Mouse (Mus musculus): ENCODE measurements around the gene Erc2. TPM values are rescaled to one million over a fixed set of nuclear protein-coding genes. Genes with fewer than 3 reads are reported as not detected.

Gene Erc2
- polyA plus RNA-seq, 1 experiment from 2014 or later: 7.3 TPM

DNA sequence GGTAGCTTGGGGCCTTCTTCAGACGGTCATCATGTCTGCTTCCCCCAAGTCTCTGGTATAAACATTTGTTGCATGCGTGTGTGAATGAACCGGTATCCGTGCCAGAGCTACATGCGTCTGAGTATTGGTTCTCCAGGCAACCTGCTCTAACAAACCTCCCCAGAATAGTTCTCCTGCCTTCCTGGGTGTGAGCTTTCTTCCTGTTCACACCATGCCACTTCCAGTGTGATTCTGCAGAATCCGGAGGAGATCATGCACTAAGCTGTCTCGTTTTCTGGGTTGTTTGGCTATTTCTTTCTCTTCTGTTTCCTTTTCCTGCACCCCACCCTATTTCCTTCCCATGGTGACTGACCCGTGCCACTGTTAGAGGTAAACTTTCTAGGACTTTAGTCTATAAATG lies 105.3 kb downstream of the Erc2 start:
- no peak for ATAC-seq (ENCODE audit: low FRiP score, low TSS enrichment)
- Histone ChIP-seq H3K9ac (ENCODE audit: low read depth, low read length) (no peak overlapping the region), H3K4me3 (ENCODE audit: low read length) (no peak overlapping the region), H3K36me3 (ENCODE audit: control insufficient read depth, insufficient read depth, low read length) (no peaks in the 10 kb centered on the region), H3K9me3 (ENCODE audit: control insufficient read depth, low read length) (no peaks in the 10 kb centered on the region), H3K4me2 (replicated peaks; ENCODE audit: low read depth, low read length) (no peak overlapping the region), H3K27me3 (ENCODE audit: control insufficient read depth, insufficient read depth, low read length) (no peaks in the 10 kb centered on the region), H3K27ac (ENCODE audit: low read depth, low read length) (no peak overlapping the region), H3K4me1 (ENCODE audit: control insufficient read depth, insufficient read depth, low read length) (no peaks in the 10 kb centered on the region)
- WGBS: 80% methylated on average over 8 of the region's 8 CpGs

DNA sequence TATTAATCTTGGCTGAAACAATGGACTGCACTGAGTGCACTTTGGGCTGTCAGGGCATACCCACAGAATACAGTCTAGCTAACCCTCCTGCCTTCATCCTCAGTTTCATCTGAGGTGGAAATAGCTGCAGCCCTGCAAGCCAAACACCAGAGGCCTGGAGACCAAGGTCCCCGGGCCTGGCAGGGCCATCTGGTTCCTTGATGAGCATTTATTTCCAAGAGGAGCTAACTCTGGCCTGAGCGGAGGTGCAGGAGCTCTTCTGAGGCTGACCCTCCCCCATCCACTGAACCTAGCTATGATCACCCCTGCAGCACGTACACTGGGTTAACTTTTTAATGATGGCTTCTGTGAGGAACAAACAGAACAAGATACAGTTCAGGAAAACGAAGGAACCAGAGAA lies 108.9 kb downstream of the Erc2 start:
- no peak for ATAC-seq (ENCODE audit: low FRiP score, low TSS enrichment)
- Histone ChIP-seq H3K4me1 (ENCODE audit: control insufficient read depth, insufficient read depth, low read length) (no peaks in the 10 kb centered on the region), H3K36me3 (ENCODE audit: control insufficient read depth, insufficient read depth, low read length) (no peaks in the 10 kb centered on the region), H3K27me3 (ENCODE audit: control insufficient read depth, insufficient read depth, low read length) (no peaks in the 10 kb centered on the region), H3K4me2 (replicated peaks; ENCODE audit: low read depth, low read length) (no peak overlapping the region), H3K27ac (ENCODE audit: low read depth, low read length) (no peak overlapping the region), H3K9ac (ENCODE audit: low read depth, low read length) (no peak overlapping the region), H3K9me3 (ENCODE audit: control insufficient read depth, low read length) (no peaks in the 10 kb centered on the region), H3K4me3 (ENCODE audit: low read length) (no peak overlapping the region)
- 20% methylated on average over 4 of the region's 4 CpGs for WGBS

DNA sequence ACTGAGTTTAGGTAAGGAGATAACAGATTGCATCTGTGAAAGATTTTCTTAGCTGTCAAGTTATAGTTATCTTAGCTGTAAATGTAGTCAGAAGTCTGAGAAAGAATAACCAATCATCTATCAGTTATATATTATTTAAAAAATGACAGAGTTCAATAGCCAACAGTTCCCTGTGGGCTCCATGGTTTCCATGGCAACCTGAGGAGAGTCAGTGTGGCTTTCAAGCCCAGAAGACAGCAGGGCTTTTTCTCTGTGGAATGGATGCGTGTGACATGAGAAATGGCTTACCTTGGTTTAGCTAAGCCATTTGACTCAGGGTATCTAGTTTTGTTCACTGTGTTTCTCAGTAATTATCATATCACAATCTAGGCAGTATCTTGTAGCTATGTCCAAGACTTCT lies 117.2 kb downstream of the Erc2 start:
- H3K36me3 ChIP-seq (ENCODE audit: control insufficient read depth, insufficient read depth, low read length): no peaks in the 10 kb centered on the region
- no peaks in the 10 kb centered on the region for H3K27me3 ChIP-seq (ENCODE audit: control insufficient read depth, insufficient read depth, low read length)
- 53% methylated on average over 1 of the region's 1 CpGs for WGBS
- H3K4me3 ChIP-seq (ENCODE audit: low read length): no peak overlapping the region
- H3K27ac ChIP-seq (ENCODE audit: low read depth, low read length): no peak overlapping the region
- no peak overlapping the region for H3K9ac ChIP-seq (ENCODE audit: low read depth, low read length)
- ATAC-seq (ENCODE audit: low FRiP score, low TSS enrichment): no peak
- no peaks in the 10 kb centered on the region for H3K4me1 ChIP-seq (ENCODE audit: control insufficient read depth, insufficient read depth, low read length)
- H3K4me2 ChIP-seq (replicated peaks; ENCODE audit: low read depth, low read length): no peak overlapping the region
- H3K9me3 ChIP-seq (ENCODE audit: control insufficient read depth, low read length): no peaks in the 10 kb centered on the region

DNA sequence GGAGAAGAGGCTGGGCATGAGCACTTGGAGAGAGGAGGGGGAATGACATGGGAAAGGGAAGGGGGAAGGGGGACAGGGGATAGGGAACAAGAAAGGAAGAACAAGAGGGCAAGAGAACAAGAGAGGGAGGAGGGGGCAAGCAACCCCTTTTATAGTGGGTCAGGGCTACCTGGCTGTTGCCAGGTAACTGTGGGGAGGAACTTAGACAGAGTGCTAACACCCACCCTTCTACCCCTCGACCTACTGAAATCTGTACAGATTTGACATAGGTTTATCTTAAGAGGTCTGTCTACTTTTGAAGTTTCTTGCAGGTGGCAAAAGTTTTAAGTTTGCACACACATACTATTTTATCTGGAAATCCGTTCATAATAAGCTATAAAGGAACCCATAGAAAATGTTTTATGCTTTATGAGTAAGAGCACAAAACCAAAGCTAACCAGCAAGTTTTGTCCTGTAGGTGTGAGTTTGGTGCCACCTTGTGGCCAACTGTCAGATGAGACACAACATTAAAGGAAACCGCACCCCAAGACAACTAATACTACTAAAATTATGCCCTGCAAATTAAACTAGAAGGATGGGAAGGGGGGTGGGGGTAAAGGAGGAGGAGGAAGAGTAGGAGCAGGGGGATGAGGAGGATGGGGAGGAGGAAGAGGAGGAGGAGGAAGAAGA lies 119.2 kb downstream of the Erc2 start:
- Histone ChIP-seq H3K27me3 (ENCODE audit: control insufficient read depth, insufficient read depth, low read length) (no peaks in the 10 kb centered on the region), H3K36me3 (ENCODE audit: control insufficient read depth, insufficient read depth, low read length) (no peaks in the 10 kb centered on the region), H3K4me2 (replicated peaks; ENCODE audit: low read depth, low read length) (no peak overlapping the region), H3K4me1 (ENCODE audit: control insufficient read depth, insufficient read depth, low read length) (no peaks in the 10 kb centered on the region), H3K4me3 (ENCODE audit: low read length) (no peak overlapping the region), H3K9ac (ENCODE audit: low read depth, low read length) (no peak overlapping the region), H3K27ac (ENCODE audit: low read depth, low read length) (no peak overlapping the region), H3K9me3 (ENCODE audit: control insufficient read depth, low read length) (no peaks in the 10 kb centered on the region)
- 30% methylated on average over 3 of the region's 3 CpGs for WGBS
- ATAC-seq (ENCODE audit: low FRiP score, low TSS enrichment): no peak

GRCm38 (mm10) chr14:27754340-27754739 lies 132.1 kb downstream of the Erc2 start:
- Histone ChIP-seq H3K4me1 (ENCODE audit: control insufficient read depth, insufficient read depth, low read length) (no peaks in the 10 kb centered on the region), H3K4me2 (replicated peaks; ENCODE audit: low read depth, low read length) (no peak overlapping the region), H3K27ac (ENCODE audit: low read depth, low read length) (no peak overlapping the region), H3K9ac (ENCODE audit: low read depth, low read length) (no peak overlapping the region), H3K4me3 (ENCODE audit: low read length) (no peak overlapping the region), H3K27me3 (ENCODE audit: control insufficient read depth, insufficient read depth, low read length) (no peaks in the 10 kb centered on the region), H3K36me3 (ENCODE audit: control insufficient read depth, insufficient read depth, low read length) (no peaks in the 10 kb centered on the region), H3K9me3 (ENCODE audit: control insufficient read depth, low read length) (no peaks in the 10 kb centered on the region)
- ATAC-seq (ENCODE audit: low FRiP score, low TSS enrichment): no peak
- WGBS: 87% methylated on average over 1 of the region's 1 CpGs

DNA sequence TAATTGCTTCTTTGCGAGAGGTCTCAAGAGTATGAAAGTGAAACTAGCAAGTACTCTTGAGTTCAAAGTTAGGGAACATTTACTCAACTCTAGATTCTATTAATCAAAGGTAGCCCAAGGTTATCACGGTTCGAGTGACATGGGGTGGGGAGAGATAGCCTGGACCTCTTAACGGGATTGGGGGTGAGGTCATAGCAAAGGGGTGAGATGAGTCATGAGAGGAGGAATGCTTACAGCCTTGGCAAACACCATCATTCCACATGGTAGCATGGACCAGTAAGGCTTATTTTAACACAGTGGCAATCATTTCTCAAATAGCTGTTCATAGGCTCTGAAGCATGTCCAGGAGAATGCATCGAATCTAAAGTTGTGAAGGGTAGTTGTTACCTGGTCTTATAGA lies 134.7 kb downstream of the Erc2 start:
- Histone ChIP-seq H3K27ac (ENCODE audit: low read depth, low read length) (no peak overlapping the region), H3K4me3 (ENCODE audit: low read length) (no peak overlapping the region), H3K27me3 (ENCODE audit: control insufficient read depth, insufficient read depth, low read length) (no peaks in the 10 kb centered on the region), H3K9me3 (ENCODE audit: control insufficient read depth, low read length) (no peaks in the 10 kb centered on the region), H3K9ac (ENCODE audit: low read depth, low read length) (no peak overlapping the region), H3K4me2 (replicated peaks; ENCODE audit: low read depth, low read length) (no peak overlapping the region), H3K4me1 (ENCODE audit: control insufficient read depth, insufficient read depth, low read length) (no peaks in the 10 kb centered on the region), H3K36me3 (ENCODE audit: control insufficient read depth, insufficient read depth, low read length) (no peaks in the 10 kb centered on the region)
- 81% methylated on average over 5 of the region's 5 CpGs for WGBS
- ATAC-seq (ENCODE audit: low FRiP score, low TSS enrichment): no peak

DNA sequence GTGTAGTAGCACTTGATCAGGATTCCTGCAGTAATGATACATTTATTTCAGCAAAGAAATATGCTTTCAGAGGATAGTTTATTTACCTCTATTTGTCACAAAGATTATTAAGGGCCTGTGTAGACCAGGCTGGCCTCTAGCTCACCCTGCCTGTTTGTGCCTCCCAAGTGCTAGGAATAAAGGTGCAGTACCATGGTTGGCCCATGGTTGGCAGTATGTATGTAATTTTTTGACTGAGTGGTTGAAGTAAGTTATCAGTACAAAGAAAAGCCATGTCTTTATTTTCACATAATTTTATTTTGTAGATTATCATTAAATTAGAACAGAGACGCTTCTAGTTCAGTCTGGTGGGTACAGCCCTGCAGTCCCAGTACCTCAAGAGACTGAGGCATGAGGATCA lies 136.0 kb downstream of the Erc2 start:
- Histone ChIP-seq H3K4me1 (ENCODE audit: control insufficient read depth, insufficient read depth, low read length) (no peaks in the 10 kb centered on the region), H3K36me3 (ENCODE audit: control insufficient read depth, insufficient read depth, low read length) (no peaks in the 10 kb centered on the region), H3K4me3 (ENCODE audit: low read length) (no peak overlapping the region), H3K9me3 (ENCODE audit: control insufficient read depth, low read length) (no peaks in the 10 kb centered on the region), H3K9ac (ENCODE audit: low read depth, low read length) (no peak overlapping the region), H3K4me2 (replicated peaks; ENCODE audit: low read depth, low read length) (no peak overlapping the region), H3K27me3 (ENCODE audit: control insufficient read depth, insufficient read depth, low read length) (no peaks in the 10 kb centered on the region), H3K27ac (ENCODE audit: low read depth, low read length) (no peak overlapping the region)
- 92% methylated on average over 1 of the region's 1 CpGs for WGBS
- no peak for ATAC-seq (ENCODE audit: low FRiP score, low TSS enrichment)

- H3K27ac ChIP-seq (ENCODE audit: low read depth, low read length): no peak overlapping the region
- H3K9ac ChIP-seq (ENCODE audit: low read depth, low read length): no peak overlapping the region
- 92% methylated on average over 6 of the region's 6 CpGs for WGBS
- H3K4me2 ChIP-seq (replicated peaks; ENCODE audit: low read depth, low read length): no peak overlapping the region
- ATAC-seq (ENCODE audit: low FRiP score, low TSS enrichment): no peak
- no peaks in the 10 kb centered on the region for H3K4me1 ChIP-seq (ENCODE audit: control insufficient read depth, insufficient read depth, low read length)
- no peak overlapping the region for H3K4me3 ChIP-seq (ENCODE audit: low read length)
- no peaks in the 10 kb centered on the region for H3K27me3 ChIP-seq (ENCODE audit: control insufficient read depth, insufficient read depth, low read length)
- H3K36me3 ChIP-seq (ENCODE audit: control insufficient read depth, insufficient read depth, low read length): no peaks in the 10 kb centered on the region
- H3K9me3 ChIP-seq (ENCODE audit: control insufficient read depth, low read length): no peaks in the 10 kb centered on the region
Observed at GRCm38 (mm10) chr14:27759069-27759628, 136.9 kb downstream of the Erc2 start.

GRCm38 (mm10) chr14:27759982-27760381 lies 137.8 kb downstream of the Erc2 start:
- no peak overlapping the region for H3K27ac ChIP-seq (ENCODE audit: low read depth, low read length)
- no peaks in the 10 kb centered on the region for H3K36me3 ChIP-seq (ENCODE audit: control insufficient read depth, insufficient read depth, low read length)
- no peak for ATAC-seq (ENCODE audit: low FRiP score, low TSS enrichment)
- H3K9me3 ChIP-seq (ENCODE audit: control insufficient read depth, low read length): no peaks in the 10 kb centered on the region
- H3K9ac ChIP-seq (ENCODE audit: low read depth, low read length): no peak overlapping the region
- no peaks in the 10 kb centered on the region for H3K4me1 ChIP-seq (ENCODE audit: control insufficient read depth, insufficient read depth, low read length)
- WGBS: 84% methylated on average over 9 of the region's 9 CpGs
- H3K27me3 ChIP-seq (ENCODE audit: control insufficient read depth, insufficient read depth, low read length): no peaks in the 10 kb centered on the region
- no peak overlapping the region for H3K4me2 ChIP-seq (replicated peaks; ENCODE audit: low read depth, low read length)
- H3K4me3 ChIP-seq (ENCODE audit: low read length): no peak overlapping the region
